14 mouse cellular contexts compared by ENCODE assay signal in genomic region chr1:193191675-193192283, GRCm38 (mm10). TPM values are rescaled to one million over a fixed set of nuclear protein-coding genes. Genes with fewer than 3 reads are reported as not detected.
A peak's percentile ranks its signal among the peaks of the same experiment; 100 is the strongest.
DNase-seq lines count a peak whose midpoint lies in the region; ATAC-seq lines count a peak whose summit lies in the region.
"Had no signal": no experiment of that assay in that cellular context is flagged by ENCODE, and none has a peak within 500 bp of the region (broad histone marks: within the 10 kb centered on the region; RNA-seq: fewer than 3 reads in every experiment).

No protein-coding gene starts in this region.

- no peak overlapping the region for H3K4me3 ChIP-seq in lung, embryonic 16.5 days (ENCODE audit: low read length)
- H3K4me3 ChIP-seq in embryonic facial prominence, embryonic 15.5 days (replicated peaks), result no peak overlapping the region
- no peak overlapping the region for H3K4me3 ChIP-seq in heart, embryonic 16.5 days (ENCODE audit: low read length)
- no peak overlapping the region for H3K4me3 ChIP-seq in forebrain, embryonic 13.5 days
- H3K4me3 ChIP-seq in hindbrain, embryonic 16.5 days (ENCODE audit: low read length), result no peak overlapping the region
- H3K4me3 ChIP-seq: erythroblast, embryonic 14.5 days; liver, embryonic 13.5 days; neural tube, embryonic 15.5 days had no signal

- H3K9ac ChIP-seq in lung, embryonic 16.5 days (ENCODE audit: low read length), result no peak overlapping the region
- H3K9ac ChIP-seq in embryonic facial prominence, embryonic 15.5 days, result no peak overlapping the region
- H3K9ac ChIP-seq in heart, embryonic 16.5 days (ENCODE audit: low read length), result peak overlapping the region; percentile 16; the same call in 1 of the 2 replicates
- no peak overlapping the region for H3K9ac ChIP-seq in forebrain, embryonic 13.5 days
- H3K9ac ChIP-seq in hindbrain, embryonic 16.5 days (ENCODE audit: low read depth, low read length), result no peak overlapping the region
- H3K9ac ChIP-seq: liver, embryonic 13.5 days; neural tube, embryonic 15.5 days had no signal

- no peak for ATAC-seq in lung, embryonic 16.5 days (ENCODE audit: low read depth)
- ATAC-seq in embryonic facial prominence, embryonic 15.5 days (ENCODE audit: insufficient number of reproducible peaks, low FRiP score, low TSS enrichment, low read depth), result no peak
- no peak for ATAC-seq in heart, embryonic 16.5 days (replicated peaks; ENCODE audit: extremely low read depth, insufficient read depth, low FRiP score)
- peak; percentile 57 for ATAC-seq in monocyte, adult 5-6 weeks (replicated peaks; ENCODE audit: insufficient number of reproducible peaks, low FRiP score, low TSS enrichment, poor library complexity, severe bottlenecking)
- ATAC-seq in forebrain, embryonic 13.5 days, result no peak
- ATAC-seq in hindbrain, embryonic 16.5 days, result no peak

- H3K36me3 ChIP-seq in lung, embryonic 16.5 days (ENCODE audit: control insufficient read depth, insufficient read depth, low read length), result no peaks in the 10 kb centered on the region
- H3K36me3 ChIP-seq in embryonic facial prominence, embryonic 15.5 days, result no peaks in the 10 kb centered on the region
- no peaks in the 10 kb centered on the region for H3K36me3 ChIP-seq in heart, embryonic 16.5 days (ENCODE audit: control insufficient read depth, insufficient read depth)
- H3K36me3 ChIP-seq in forebrain, embryonic 13.5 days (ENCODE audit: poor library complexity, severe bottlenecking), result no peaks in the 10 kb centered on the region
- H3K36me3 ChIP-seq in hindbrain, embryonic 16.5 days (ENCODE audit: control insufficient read depth, insufficient read depth, low read length), result no peaks in the 10 kb centered on the region
- H3K36me3 ChIP-seq: liver, embryonic 13.5 days; neural tube, embryonic 15.5 days had no signal

- DNase-seq in lung, postnatal 10 days, result no peak
- DNase-seq: adrenal gland, adult 2 months; cerebellum, adult 11-12 months; kidney, adult 11 months; liver, embryonic 13.5 days; midbrain, embryonic 14.5 days had no signal

- H3K9me3 ChIP-seq in lung, embryonic 16.5 days (ENCODE audit: control insufficient read depth, low read length), result no peaks in the 10 kb centered on the region
- H3K9me3 ChIP-seq in embryonic facial prominence, embryonic 15.5 days (replicated peaks), result no peaks in the 10 kb centered on the region
- H3K9me3 ChIP-seq in heart, embryonic 16.5 days (replicated peaks; ENCODE audit: control insufficient read depth, low read length), result no peaks in the 10 kb centered on the region
- H3K9me3 ChIP-seq in forebrain, embryonic 13.5 days (replicated peaks), result no peaks in the 10 kb centered on the region
- H3K9me3 ChIP-seq in hindbrain, embryonic 16.5 days (ENCODE audit: control insufficient read depth, low read length), result no peaks in the 10 kb centered on the region
- H3K9me3 ChIP-seq: liver, embryonic 13.5 days; neural tube, embryonic 15.5 days had no signal

- 70% methylated on average over 7 of the region's 7 CpGs for WGBS in lung, embryonic 16.5 days
- WGBS in embryonic facial prominence, embryonic 15.5 days, result 75% methylated on average over 7 of the region's 7 CpGs
- 56% methylated on average over 7 of the region's 7 CpGs for WGBS in heart, embryonic 16.5 days
- WGBS in forebrain, embryonic 13.5 days, result 91% methylated on average over 7 of the region's 7 CpGs
- WGBS in hindbrain, embryonic 16.5 days, result 83% methylated on average over 7 of the region's 7 CpGs

- H3K4me2 ChIP-seq in lung, embryonic 16.5 days (ENCODE audit: low read depth, low read length), result no peak overlapping the region
- H3K4me2 ChIP-seq in embryonic facial prominence, embryonic 15.5 days (replicated peaks), result no peak overlapping the region
- no peak overlapping the region for H3K4me2 ChIP-seq in heart, embryonic 16.5 days (ENCODE audit: low read depth, low read length)
- no peak overlapping the region for H3K4me2 ChIP-seq in forebrain, embryonic 13.5 days
- no peak overlapping the region for H3K4me2 ChIP-seq in hindbrain, embryonic 16.5 days (ENCODE audit: low read length)
- H3K4me2 ChIP-seq: liver, embryonic 13.5 days; neural tube, embryonic 15.5 days had no signal

- peaks cover 21% of the 10 kb centered on the region for H3K4me1 ChIP-seq in lung, embryonic 16.5 days (replicated peaks; ENCODE audit: control insufficient read depth, insufficient read depth, low read length)
- H3K4me1 ChIP-seq in embryonic facial prominence, embryonic 15.5 days, result peaks cover 36% of the 10 kb centered on the region
- peaks cover 33% of the 10 kb centered on the region for H3K4me1 ChIP-seq in heart, embryonic 16.5 days (ENCODE audit: control insufficient read depth, insufficient read depth, low read length)
- peaks cover 14% of the 10 kb centered on the region for H3K4me1 ChIP-seq in forebrain, embryonic 13.5 days
- H3K4me1 ChIP-seq in hindbrain, embryonic 16.5 days (ENCODE audit: control insufficient read depth, insufficient read depth, low read depth, low read length), result peaks cover 2% of the 10 kb centered on the region; the same call in 1 of the 2 replicates

- no peaks in the 10 kb centered on the region for H3K27me3 ChIP-seq in lung, embryonic 16.5 days (ENCODE audit: control insufficient read depth, insufficient read depth, low read depth, low read length)
- no peaks in the 10 kb centered on the region for H3K27me3 ChIP-seq in embryonic facial prominence, embryonic 15.5 days
- H3K27me3 ChIP-seq in heart, embryonic 16.5 days (ENCODE audit: control insufficient read depth, insufficient read depth, low read length), result no peaks in the 10 kb centered on the region
- H3K27me3 ChIP-seq in forebrain, embryonic 13.5 days, result no peaks in the 10 kb centered on the region
- no peaks in the 10 kb centered on the region for H3K27me3 ChIP-seq in hindbrain, embryonic 16.5 days (replicated peaks; ENCODE audit: control insufficient read depth, insufficient read depth, low read length)
- H3K27me3 ChIP-seq: liver, embryonic 13.5 days; neural tube, embryonic 15.5 days had no signal

- H3K27ac ChIP-seq in lung, embryonic 16.5 days (ENCODE audit: low read length), result peak overlapping the region; percentile 18; the same call in 1 of the 2 replicates
- peak overlapping the region; percentile 58; the same call in 1 of the 2 replicates for H3K27ac ChIP-seq in embryonic facial prominence, embryonic 15.5 days (replicated peaks)
- H3K27ac ChIP-seq in heart, embryonic 16.5 days (ENCODE audit: low read length), result peak overlapping the region; percentile 27
- H3K27ac ChIP-seq in forebrain, embryonic 13.5 days, result no peak overlapping the region
- H3K27ac ChIP-seq in hindbrain, embryonic 16.5 days (ENCODE audit: low read depth, low read length), result no peak overlapping the region
- H3K27ac ChIP-seq: liver, embryonic 13.5 days; neural tube, embryonic 15.5 days had no signal

RNA-seq across cellular contexts. Expression of gene Traf3ip3, which starts 9.7 kb away (rescaled TPM):
- 3.2 and 5.5 TPM in 2 replicates for polyA plus RNA-seq in lung, embryonic 16.5 days (2015; fragmentation: Nextera tagmentation; extraction: Ambion mirVana)
- polyA plus RNA-seq in embryonic facial prominence, embryonic 15.5 days (2015; fragmentation: Nextera tagmentation; extraction: Ambion mirVana), result 23.6 and 31.4 TPM in 2 replicates
- polyA plus RNA-seq in heart, embryonic 16.5 days (2015; fragmentation: Nextera tagmentation; extraction: Ambion mirVana), result 5.9 and 13.3 TPM in 2 replicates
- total RNA-seq in monocyte, adult 5-6 weeks (2017), result 198 to 292 TPM (median 228 TPM) in 3 replicates
- polyA plus RNA-seq in forebrain, embryonic 13.5 days (2015; fragmentation: Nextera tagmentation; extraction: Ambion mirVana), result 0.58 and 1.0 TPM in 2 replicates
- polyA plus RNA-seq in hindbrain, embryonic 16.5 days (2015; fragmentation: Nextera tagmentation; extraction: Ambion mirVana), result 1.9 and 4.0 TPM in 2 replicates
- polyA plus RNA-seq: erythroblast, embryonic 14.5 days had no signal

RNA-seq across cellular contexts. Expression of gene Lamb3, which starts 15.7 kb away (rescaled TPM):
- 54.5 and 60.9 TPM in 2 replicates for polyA plus RNA-seq in lung, embryonic 16.5 days (2015; fragmentation: Nextera tagmentation; extraction: Ambion mirVana)
- polyA plus RNA-seq in embryonic facial prominence, embryonic 15.5 days (2015; fragmentation: Nextera tagmentation; extraction: Ambion mirVana), result 17.9 and 20.1 TPM in 2 replicates
- polyA plus RNA-seq in heart, embryonic 16.5 days (2015; fragmentation: Nextera tagmentation; extraction: Ambion mirVana), result 9.6 and 11.6 TPM in 2 replicates
- total RNA-seq in monocyte, adult 5-6 weeks (2017), result 2.9 to 28.1 TPM (median 5.6 TPM) in 3 replicates
- polyA plus RNA-seq in forebrain, embryonic 13.5 days (2015; fragmentation: Nextera tagmentation; extraction: Ambion mirVana), result 0.32 and 0.55 TPM in 2 replicates
- polyA plus RNA-seq in hindbrain, embryonic 16.5 days (2015; fragmentation: Nextera tagmentation; extraction: Ambion mirVana), result 0.29 and 0.56 TPM in 2 replicates
- polyA plus RNA-seq: erythroblast, embryonic 14.5 days had no signal

RNA-seq across cellular contexts. Expression of gene A130010J15Rik, which starts 23.9 kb away (rescaled TPM):
- polyA plus RNA-seq in lung, embryonic 16.5 days (2015; fragmentation: Nextera tagmentation; extraction: Ambion mirVana), result 12.9 and 13.5 TPM in 2 replicates
- 15.3 and 15.9 TPM in 2 replicates for polyA plus RNA-seq in embryonic facial prominence, embryonic 15.5 days (2015; fragmentation: Nextera tagmentation; extraction: Ambion mirVana)
- polyA plus RNA-seq in heart, embryonic 16.5 days (2015; fragmentation: Nextera tagmentation; extraction: Ambion mirVana), result 11.5 and 11.7 TPM in 2 replicates
- total RNA-seq in monocyte, adult 5-6 weeks (2017), result 6.1 to 15.4 TPM (median 10.2 TPM) in 3 replicates
- 12.2 and 14.5 TPM in 2 replicates for polyA plus RNA-seq in forebrain, embryonic 13.5 days (2015; fragmentation: Nextera tagmentation; extraction: Ambion mirVana)
- polyA plus RNA-seq in hindbrain, embryonic 16.5 days (2015; fragmentation: Nextera tagmentation; extraction: Ambion mirVana), result 10.0 and 11.2 TPM in 2 replicates
- polyA plus RNA-seq: erythroblast, embryonic 14.5 days had no signal

RNA-seq across cellular contexts. Expression of gene Irf6, which starts 38.9 kb away (rescaled TPM):
- 18.3 TPM in 2 replicates for polyA plus RNA-seq in lung, embryonic 16.5 days (2015; fragmentation: Nextera tagmentation; extraction: Ambion mirVana)
- 51.2 and 56.7 TPM in 2 replicates for polyA plus RNA-seq in embryonic facial prominence, embryonic 15.5 days (2015; fragmentation: Nextera tagmentation; extraction: Ambion mirVana)
- 5.3 and 5.6 TPM in 2 replicates for polyA plus RNA-seq in heart, embryonic 16.5 days (2015; fragmentation: Nextera tagmentation; extraction: Ambion mirVana)
- total RNA-seq in monocyte, adult 5-6 weeks (2017), result 0.29 TPM in 1 of 3 replicates, not detected in the others
- polyA plus RNA-seq in forebrain, embryonic 13.5 days (2015; fragmentation: Nextera tagmentation; extraction: Ambion mirVana), result 0.63 and 0.79 TPM in 2 replicates
- polyA plus RNA-seq in hindbrain, embryonic 16.5 days (2015; fragmentation: Nextera tagmentation; extraction: Ambion mirVana), result 0.58 and 0.80 TPM in 2 replicates
- polyA plus RNA-seq: erythroblast, embryonic 14.5 days had no signal

Comparison
In these comparisons a context has a peak if more than half of its experiments do, and no peak if none do; other contexts are left out.
1. H3K27ac ChIP-seq: peak in lung, embryonic 16.5 days (single experiment), embryonic facial prominence, embryonic 15.5 days (single experiment) and heart, embryonic 16.5 days (single experiment); none in forebrain, embryonic 13.5 days (single experiment) and hindbrain, embryonic 16.5 days (single experiment).